Mouse (Mus musculus) layer of hippocampus, adult 11-12 months (tissue): ENCODE results near the gene Trpc5os.

Source experiments
- DNase-seq: peaks from one replicate; pipeline ENCODE4 v3.0.0; 2022; ENCODE audit warnings: low spot score

The Trpc5os gene

DNA sequence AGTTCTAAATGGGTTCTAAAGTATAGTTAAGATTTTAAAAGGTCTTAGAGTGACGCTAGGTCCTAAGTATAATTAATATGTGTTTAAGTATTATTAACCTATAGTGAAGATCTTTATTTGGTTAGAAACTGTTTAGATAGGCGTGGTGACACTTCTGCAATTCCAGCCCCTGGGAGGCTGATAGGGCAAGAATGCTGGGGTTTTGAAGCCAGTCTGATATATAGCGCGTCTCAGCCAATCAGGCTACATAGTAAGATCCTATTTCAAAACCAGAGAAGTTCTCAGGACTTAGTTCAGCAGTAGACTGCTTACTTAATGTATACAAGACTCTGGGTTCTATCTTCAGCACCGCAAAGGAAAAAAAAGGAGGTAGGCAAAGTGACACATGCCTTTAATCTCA, at the start of gene Trpc5os:
Trpc5os (plus strand) TSS at position 301 of the 400 bp plus-strand sequence.
- no peak for DNase-seq

GRCm38 (mm10) chrX:144408036-144408435, 48.3 kb upstream of the Trpc5os start:
- no peak for DNase-seq

DNA sequence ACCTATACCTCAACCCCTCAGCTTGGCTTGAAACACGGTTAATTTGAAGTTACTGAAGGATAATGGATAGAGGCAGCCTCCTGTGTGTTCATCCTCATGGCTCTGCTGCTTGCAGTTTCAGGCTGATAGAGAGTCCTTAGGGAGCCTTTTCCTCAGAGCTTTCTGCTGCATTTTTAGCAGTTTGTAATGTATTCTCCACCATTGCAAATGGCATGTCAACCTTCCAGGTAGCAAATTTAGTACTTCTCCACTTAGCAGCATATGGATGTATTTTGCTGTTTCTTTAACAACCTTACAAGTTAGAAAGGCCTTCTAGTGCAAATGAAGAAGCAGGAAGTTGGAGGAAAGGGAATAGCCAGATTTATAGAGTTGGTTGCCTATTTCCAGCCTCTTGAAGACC, 36.1 kb upstream of the Trpc5os start:
- no peak for DNase-seq

GRCm38 (mm10) chrX:144421091-144421490, 35.3 kb upstream of the Trpc5os start:
- DNase-seq = no peak

GRCm38 (mm10) chrX:144423848-144424247, 32.5 kb upstream of the Trpc5os start:
- DNase-seq = no peak

DNA sequence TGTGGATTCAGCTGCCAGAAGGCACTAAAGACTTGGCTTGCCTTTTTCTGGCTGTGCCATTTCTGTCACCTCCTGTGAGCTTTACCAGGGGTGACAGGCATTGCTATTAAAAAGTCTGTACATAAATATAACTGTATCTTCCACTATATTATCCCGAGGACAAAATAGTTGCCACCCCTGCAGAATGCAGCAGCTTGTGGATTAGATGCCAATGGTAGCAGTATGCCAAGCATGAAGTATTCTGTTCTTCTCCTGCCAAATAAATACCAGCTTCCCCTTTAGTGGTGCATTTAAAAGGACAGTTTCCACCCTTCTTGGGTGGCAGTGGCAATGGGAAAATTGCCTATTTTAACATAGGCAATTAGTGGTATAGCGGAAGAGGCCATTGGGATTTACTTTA, 8.0 kb downstream of the Trpc5os start:
- DNase-seq = peak; percentile 5

GRCm38 (mm10) chrX:144491394-144491793, 35.0 kb downstream of the Trpc5os start:
- no peak for DNase-seq

GRCm38 (mm10) chrX:144523239-144523638, 66.9 kb downstream of the Trpc5os start:
- DNase-seq = no peak

- DNase-seq = no peak
Measured at GRCm38 (mm10) chrX:144526042-144526441, 69.7 kb downstream of the Trpc5os start.
